Mouse (Mus musculus): Measurements from ENCODE around the gene Chrng.
A peak's percentile ranks its signal among the peaks of the same experiment; 100 is the strongest.

Gene Chrng

GRCm38 (mm10) chr1:87198119-87199065, 6.1 kb upstream of the Chrng start:
- no peak for ATAC-seq (ENCODE audit: low TSS enrichment)

DNA sequence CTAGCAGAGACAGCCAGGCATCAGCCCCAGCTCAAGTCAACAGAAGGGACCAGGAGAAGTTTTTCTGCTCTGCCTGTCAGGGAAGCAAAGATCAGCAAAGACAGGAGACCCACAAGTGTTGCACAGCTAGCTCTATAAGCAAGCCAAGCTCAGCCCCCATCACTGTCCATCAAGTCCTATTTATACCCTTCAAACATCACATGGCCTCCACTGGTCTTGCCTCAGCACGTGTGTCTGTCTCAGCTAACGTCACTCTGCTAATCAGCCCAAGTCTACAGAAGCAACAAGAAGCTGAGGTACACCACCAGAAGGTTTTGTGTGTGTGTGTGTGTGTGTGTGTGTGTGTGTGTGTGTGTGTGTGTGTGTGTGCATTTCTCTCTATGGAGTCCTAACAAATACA, 3.6 kb upstream of the Chrng start:
- no peak for ATAC-seq (ENCODE audit: low TSS enrichment)

GRCm38 (mm10) chr1:87201848-87202247, 2.6 kb upstream of the Chrng start:
- no peak for ATAC-seq (ENCODE audit: low TSS enrichment)

- no peak for ATAC-seq (ENCODE audit: low TSS enrichment)
Measured at GRCm38 (mm10) chr1:87203779-87204178, 678 bp upstream of the Chrng start.

DNA sequence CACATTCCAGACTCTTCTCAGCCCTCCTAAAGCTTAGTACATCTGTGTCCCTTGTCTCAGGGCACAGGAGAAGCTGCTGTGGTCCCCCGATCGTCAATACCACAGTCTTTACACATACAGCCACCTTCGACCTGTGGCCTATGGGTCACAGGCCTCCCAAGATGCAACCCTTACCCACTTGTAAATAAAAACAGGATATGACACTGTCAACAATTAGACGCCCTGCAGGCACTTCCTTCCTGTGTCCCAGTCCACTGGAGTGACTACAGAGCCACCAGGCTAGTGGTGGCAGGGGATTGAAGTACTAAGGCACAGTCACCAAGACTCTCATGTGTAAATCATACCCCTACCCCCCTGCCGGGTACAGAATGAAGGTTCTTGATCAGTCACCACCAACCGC, 581 bp downstream of the Chrng start:
- ATAC-seq (ENCODE audit: low TSS enrichment) = no peak

DNA sequence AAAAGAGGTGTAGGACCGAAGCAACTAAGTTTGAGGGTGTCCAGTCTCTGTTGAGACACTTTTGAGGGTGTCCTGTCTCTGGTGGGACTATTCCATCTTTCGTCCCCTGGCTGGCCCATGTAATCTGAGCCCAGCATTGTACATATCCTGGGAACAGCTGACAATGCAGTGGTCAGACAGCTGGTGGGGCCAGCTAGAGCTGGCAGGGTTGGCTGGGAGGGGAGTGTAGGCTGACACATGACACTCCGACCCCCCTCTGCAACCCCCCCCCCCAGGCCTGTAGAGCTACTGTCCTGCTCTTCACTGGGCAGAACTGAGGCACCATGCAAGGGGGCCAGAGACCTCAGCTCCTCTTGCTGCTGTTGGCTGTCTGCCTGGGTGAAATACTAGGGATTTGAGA, 1.0 kb downstream of the Chrng start:
- no peak for ATAC-seq (ENCODE audit: low TSS enrichment)

- no peak for ATAC-seq (ENCODE audit: low TSS enrichment)
Measured at GRCm38 (mm10) chr1:87206339-87206738, 1.9 kb downstream of the Chrng start.

- ATAC-seq (ENCODE audit: low TSS enrichment) = no peak
Measured at GRCm38 (mm10) chr1:87211431-87211830, 7.0 kb downstream of the Chrng start.

DNA sequence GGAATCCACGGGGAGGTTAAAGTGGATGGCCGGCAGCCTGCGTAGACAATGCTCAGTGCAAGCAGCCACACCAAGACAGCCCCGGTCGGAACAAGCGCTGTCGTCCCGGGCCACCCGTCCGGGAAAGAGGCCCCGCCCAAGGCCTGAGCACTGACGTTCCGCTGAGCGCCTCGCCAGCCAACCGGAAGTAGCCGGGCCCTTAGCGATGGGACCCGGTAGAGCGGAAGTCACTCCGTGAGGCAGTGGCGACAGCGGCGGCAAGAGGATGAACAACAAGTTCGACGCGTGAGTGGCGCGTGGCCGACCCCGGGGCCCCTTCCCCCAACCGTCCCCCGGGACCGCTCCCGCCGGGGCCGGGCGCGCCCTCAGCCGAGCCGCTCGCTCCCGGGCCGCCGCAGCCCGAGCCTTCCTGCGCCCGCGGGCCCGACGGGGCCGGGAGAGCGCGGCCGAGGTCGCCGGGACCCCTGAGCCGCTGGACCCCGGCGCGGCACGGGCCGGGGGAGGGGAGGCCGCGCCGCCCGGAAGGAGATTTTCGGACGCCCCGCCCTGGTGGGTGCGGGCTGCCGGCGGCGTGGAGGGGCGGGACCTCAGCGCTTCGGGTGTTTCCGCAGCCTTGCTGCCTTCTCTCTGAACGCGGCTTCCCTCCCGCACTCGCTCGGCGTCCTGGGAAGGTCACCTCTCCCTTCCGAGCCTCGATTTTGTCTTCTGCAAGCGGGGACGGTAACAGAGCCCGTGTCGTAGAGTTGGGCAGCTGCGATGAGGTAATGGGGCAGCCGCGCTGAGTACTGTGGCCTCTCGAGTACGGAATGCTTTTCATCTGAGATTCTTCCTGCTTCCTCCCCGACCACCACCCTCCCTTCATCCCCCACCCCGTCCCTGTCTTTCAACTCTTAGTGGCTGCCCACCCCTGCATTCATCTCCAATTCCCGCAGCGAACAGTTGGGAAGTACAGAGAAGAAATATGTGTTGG, 9.6 kb downstream of the Chrng start, which contains the start of gene Eif4e2:
Eif4e2 (plus strand) TSS at position 180 of the 970 bp plus-strand sequence.
- ATAC-seq (ENCODE audit: low TSS enrichment) = peak; percentile 96

GRCm38 (mm10) chr1:87214748-87215147, 10.3 kb downstream of the Chrng start:
- ATAC-seq (ENCODE audit: low TSS enrichment) = no peak

- peak; percentile 41; the same call in 1 of the 2 replicates for ATAC-seq (ENCODE audit: low TSS enrichment)
Measured at GRCm38 (mm10) chr1:87217938-87218337, 13.5 kb downstream of the Chrng start.

DNA sequence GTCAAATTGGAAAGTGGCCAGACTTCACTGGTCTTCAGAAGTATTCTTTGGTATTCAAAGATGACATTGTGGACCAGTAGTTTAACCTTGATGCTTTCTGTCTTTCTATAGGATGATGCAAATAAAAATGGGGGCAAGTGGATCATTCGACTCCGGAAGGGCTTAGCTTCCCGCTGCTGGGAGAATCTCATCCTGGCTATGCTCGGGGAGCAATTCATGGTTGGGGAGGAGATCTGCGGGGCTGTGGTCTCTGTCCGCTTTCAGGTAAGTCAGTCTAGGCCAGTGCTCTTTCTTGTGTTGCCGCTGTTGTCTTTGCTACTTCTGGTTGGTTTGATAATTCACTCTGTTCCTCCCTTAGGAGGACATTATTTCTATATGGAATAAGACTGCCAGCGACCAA, 21.3 kb downstream of the Chrng start:
- ATAC-seq (ENCODE audit: low TSS enrichment) = no peak

DNA sequence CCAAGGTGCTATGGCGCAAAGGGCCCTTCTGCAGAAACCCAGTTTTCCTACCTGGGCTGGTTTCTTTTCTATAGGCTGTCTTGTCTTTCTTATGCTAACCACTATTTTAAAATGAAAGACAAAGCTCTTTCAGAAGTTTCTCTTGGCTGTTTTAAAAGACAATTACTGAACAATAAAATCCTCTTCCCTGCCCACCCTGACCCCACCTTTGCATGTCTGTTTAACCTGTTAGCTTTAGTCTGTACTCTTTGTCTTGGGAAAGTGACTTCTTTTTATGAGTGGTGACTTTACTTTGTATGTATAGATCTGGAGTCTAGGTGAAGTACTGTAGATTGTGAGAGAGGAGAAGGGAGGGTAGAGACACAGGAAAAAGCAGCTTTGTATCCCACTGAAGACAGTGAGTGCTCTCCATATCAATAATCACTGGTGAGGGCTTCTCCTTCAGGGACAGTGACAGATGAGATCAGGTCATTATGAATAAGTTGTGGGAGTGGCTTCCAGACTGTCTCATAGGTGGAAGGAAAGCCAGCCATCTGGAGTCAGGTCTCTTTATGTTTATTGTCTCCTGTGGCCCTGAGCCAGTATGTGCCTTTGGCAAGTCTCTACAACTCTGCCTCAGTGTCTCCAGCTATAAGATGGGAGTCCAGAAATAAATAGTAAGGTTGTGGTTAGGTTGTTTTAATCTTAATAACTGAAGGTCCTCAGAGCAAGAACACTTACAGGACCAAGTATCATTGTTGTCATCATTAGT, 22.1 kb downstream of the Chrng start:
- ATAC-seq (ENCODE audit: low TSS enrichment) = no peak

DNA sequence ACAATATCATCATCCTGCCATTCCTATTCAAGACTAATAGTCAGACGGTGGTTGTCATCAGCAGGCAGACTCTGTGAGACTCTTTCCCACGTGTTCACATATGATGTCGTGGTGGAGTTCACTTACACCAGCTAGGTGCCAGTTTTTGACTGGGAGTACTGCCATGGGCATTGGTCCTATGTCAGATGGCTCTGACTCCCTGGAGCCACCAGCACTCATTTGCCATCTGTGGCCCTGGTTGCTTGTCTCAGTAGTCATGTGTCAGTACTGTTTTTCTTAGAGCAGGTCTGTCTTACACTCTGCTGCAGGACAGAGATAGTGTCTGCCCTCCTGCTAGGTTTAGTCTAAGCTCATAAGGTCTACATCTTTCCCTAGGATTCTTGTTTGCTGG, 22.7 kb downstream of the Chrng start:
- ATAC-seq (ENCODE audit: low TSS enrichment) = no peak

DNA sequence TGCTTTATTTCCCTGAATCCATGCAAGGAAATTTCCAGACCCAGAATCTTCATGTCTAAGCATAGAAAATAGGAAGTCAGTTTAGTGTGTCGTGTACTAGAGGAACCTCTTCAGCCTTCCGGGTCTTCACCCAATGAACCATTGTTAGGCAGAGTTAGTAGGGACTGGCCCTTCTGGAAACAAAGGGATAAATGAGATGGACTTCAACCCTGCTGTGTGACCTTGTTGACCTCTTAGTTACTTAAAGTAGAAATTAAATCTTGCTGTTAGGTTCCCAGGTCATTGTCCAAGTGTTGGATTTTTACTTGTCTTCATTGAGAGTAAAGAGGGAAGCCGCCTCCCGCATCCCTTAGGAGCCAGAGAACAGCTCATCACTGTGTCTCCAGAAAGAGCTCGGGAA, 26.1 kb downstream of the Chrng start:
- no peak for ATAC-seq (ENCODE audit: low TSS enrichment)

DNA sequence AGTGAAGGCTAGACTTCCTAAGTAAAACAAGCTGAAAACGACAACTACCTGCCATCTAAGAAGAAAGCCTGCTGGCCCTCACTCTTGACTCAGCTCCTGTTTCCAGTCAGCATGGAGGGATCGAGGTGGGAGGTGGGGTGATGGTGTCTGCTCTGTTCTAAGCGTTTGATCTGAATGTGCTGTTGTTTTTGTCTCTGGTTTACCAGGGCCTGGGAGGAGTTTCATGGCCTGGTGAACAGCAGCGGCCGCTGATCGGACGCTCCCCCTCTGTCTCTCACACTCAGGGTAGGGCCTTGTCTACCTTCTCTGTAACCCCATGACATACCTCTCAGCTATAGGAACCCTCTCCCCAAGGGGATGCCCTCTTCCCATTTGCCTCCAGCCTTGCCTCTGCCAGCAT, 27.7 kb downstream of the Chrng start:
- no peak for ATAC-seq (ENCODE audit: low TSS enrichment)

DNA sequence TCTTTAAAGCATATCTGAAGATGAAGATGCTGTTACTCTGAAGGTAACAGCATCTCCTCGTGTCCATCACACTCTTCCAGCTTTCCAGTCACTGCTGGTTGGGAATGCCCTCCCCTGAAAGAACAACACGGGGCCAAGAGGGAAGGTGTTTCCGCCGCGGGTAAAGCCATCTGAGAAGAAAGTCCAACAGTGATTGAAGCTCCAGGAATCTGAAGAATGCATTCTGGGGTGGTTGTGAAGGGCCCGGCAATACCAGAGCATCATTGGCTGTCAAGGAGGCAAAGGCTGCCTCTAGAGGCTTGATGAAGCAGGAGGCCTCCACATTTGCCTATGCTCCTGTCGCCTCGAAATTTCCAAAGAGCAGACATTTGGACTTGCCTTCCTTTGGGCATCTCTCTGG, 34.6 kb downstream of the Chrng start:
- no peak for ATAC-seq (ENCODE audit: low TSS enrichment)

GRCm38 (mm10) chr1:87243021-87243420, 38.6 kb downstream of the Chrng start:
- no peak for ATAC-seq (ENCODE audit: low TSS enrichment)

DNA sequence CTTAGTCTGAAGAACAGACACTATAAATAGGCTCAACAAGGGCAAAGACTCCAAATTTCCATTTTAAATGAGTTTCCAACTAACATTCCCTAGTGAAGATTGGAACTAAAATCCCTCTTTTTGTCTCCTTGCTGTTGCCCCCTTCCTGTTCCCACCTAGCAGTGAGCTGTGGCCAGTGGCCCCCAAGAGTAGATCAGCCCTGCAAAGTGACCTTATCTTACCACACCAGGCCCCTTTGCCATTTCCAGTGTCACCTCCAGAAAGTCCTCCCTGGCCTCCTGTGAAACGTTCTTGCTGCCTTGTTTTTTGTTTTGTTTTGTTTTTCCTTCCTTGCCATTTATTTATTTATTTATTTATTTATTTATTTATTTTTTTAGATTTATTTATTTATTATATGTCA, 41.0 kb downstream of the Chrng start:
- ATAC-seq (ENCODE audit: low TSS enrichment) = no peak

GRCm38 (mm10) chr1:87245929-87246815, 41.7 kb downstream of the Chrng start:
- ATAC-seq (ENCODE audit: low TSS enrichment) = peak; percentile 86

All from frontal cortex, adult (tissue).